Mouse (Mus musculus) C2C12 (cell line): Measurements from ENCODE around the gene Jrkl. TPM values are rescaled to one million over a fixed set of nuclear protein-coding genes. Genes with fewer than 3 reads are reported as not detected.

Source experiments
- H3K27me3 ChIP-seq: one replicate; pipeline ENCODE4 v1.6.1; 2011; ENCODE audit not compliant: control insufficient read depth, insufficient read depth, insufficient read length
- H3K36me3 ChIP-seq: one replicate; pipeline ENCODE4 v1.6.1; 2011; ENCODE audit not compliant: control insufficient read depth, insufficient read depth
- H3K4me3 ChIP-seq: one replicate; pipeline ENCODE4 v1.5.1; 2011; ENCODE audit warnings: mild to moderate bottlenecking, control low read depth; ENCODE audit not compliant: poor library complexity, insufficient read depth, severe bottlenecking
- H3K79me2 ChIP-seq: one replicate; pipeline ENCODE4 v1.6.1; 2011; ENCODE audit not compliant: control insufficient read depth, insufficient read depth
- H3K79me3 ChIP-seq: one replicate; pipeline ENCODE4 v1.6.1; 2011; ENCODE audit warnings: low read depth, control low read depth
- H3ac ChIP-seq: one replicate; pipeline ENCODE3; 2011; ENCODE audit warnings: low read depth; ENCODE audit not compliant: control insufficient read depth, insufficient read length
- CEBPB ChIP-seq: IDR thresholded peaks from one replicate; pipeline ENCODE4 v1.6.1; 2011; ENCODE audit warnings: low read depth, mild to moderate bottlenecking, control low read depth, moderate library complexity
- CTCF ChIP-seq: IDR thresholded peaks from one replicate; pipeline ENCODE4 v1.5.1; 2011; ENCODE audit not compliant: control insufficient read depth, insufficient read depth, insufficient read length
- FOSL1 ChIP-seq: IDR thresholded peaks from one replicate; pipeline ENCODE4 v1.8.0; 2011; ENCODE audit warnings: mild to moderate bottlenecking, low read length; ENCODE audit not compliant: poor library complexity, insufficient read depth, severe bottlenecking
- MAX ChIP-seq: IDR thresholded peaks from one replicate; pipeline ENCODE4 v1.6.1; 2011; ENCODE audit warnings: mild to moderate bottlenecking, control low read depth
- MYOD1 ChIP-seq: IDR thresholded peaks from one replicate; pipeline ENCODE4 v1.6.1; 2011; ENCODE audit warnings: low read depth; ENCODE audit not compliant: control insufficient read depth, insufficient read length
- MYOG ChIP-seq: IDR thresholded peaks from one replicate; pipeline ENCODE4 v1.6.1; 2011; ENCODE audit not compliant: control insufficient read depth, insufficient read length; ENCODE audit errors: extremely low read depth
- USF1 ChIP-seq: IDR thresholded peaks from one replicate; pipeline ENCODE4 v1.6.1; 2011; ENCODE audit warnings: low read depth, mild to moderate bottlenecking, control low read depth, moderate library complexity
- polyA plus RNA-seq: library from polyadenylated mRNA; unstranded; fragments of >200 nt; fragmentation: generic; extraction: Trizol; gene quantifications from one replicate; pipeline ENCODE4 v1.2.1, GENCODE M21; 2012; ENCODE audit warnings: missing spikeins

Gene Jrkl
- polyA plus RNA-seq, 1 experiment: 1.0 TPM

- Histone ChIP-seq H3K4me3 (no peak overlapping the region), H3K27me3 (no peaks in the 10 kb centered on the region), H3K36me3 (peaks cover 7% of the 10 kb centered on the region), H3K79me2 (no peaks in the 10 kb centered on the region), H3K79me3 (no peaks in the 10 kb centered on the region), H3ac (no peak overlapping the region)
- TF ChIP-seq MYOG (no peak), MYOD1 (no peak), CTCF (no peak)
Measured at GRCm38 (mm10) chr9:13256726-13257125, 11.1 kb upstream of the Jrkl start.

- TF ChIP-seq USF1 (no peak), CTCF (no peak), MYOD1 (no peak), MYOG (no peak), CEBPB (no peak), MAX (no peak), FOSL1 (no peak)
- Histone ChIP-seq H3K79me2 (peaks cover 10% of the 10 kb centered on the region), H3K4me3 (no peak overlapping the region), H3K79me3 (no peaks in the 10 kb centered on the region), H3K27me3 (no peaks in the 10 kb centered on the region), H3K36me3 (peaks cover 7% of the 10 kb centered on the region), H3ac (no peak overlapping the region)
Measured at GRCm38 (mm10) chr9:13251251-13251650, 5.6 kb upstream of the Jrkl start.

- Histone ChIP-seq H3K79me3 (peaks cover 16% of the 10 kb centered on the region), H3K27me3 (no peaks in the 10 kb centered on the region), H3K4me3 (no peak overlapping the region), H3ac (no peak overlapping the region), H3K36me3 (no peaks in the 10 kb centered on the region), H3K79me2 (peaks cover 30% of the 10 kb centered on the region)
- TF ChIP-seq FOSL1 (no peak), MYOG (no peak), MAX (no peak), CEBPB (no peak), USF1 (no peak), MYOD1 (no peak), CTCF (no peak)
Measured at GRCm38 (mm10) chr9:13248104-13248503, 2.5 kb upstream of the Jrkl start.

- no peak for TF ChIP-seq FOSL1
- no peak for TF ChIP-seq MYOD1
- TF ChIP-seq CTCF: no peak
- TF ChIP-seq MAX: no peak
- TF ChIP-seq USF1: no peak
- no peak for TF ChIP-seq MYOG
- TF ChIP-seq CEBPB: no peak
- peaks cover 30% of the 10 kb centered on the region for H3K79me2 ChIP-seq
- peaks cover 16% of the 10 kb centered on the region for H3K79me3 ChIP-seq
- no peaks in the 10 kb centered on the region for H3K27me3 ChIP-seq
- H3K4me3 ChIP-seq: peak within 1 kb of the TSS; percentile 48
- H3ac ChIP-seq: peak within 1 kb of the TSS; percentile 53
- no peaks in the 10 kb centered on the region for H3K36me3 ChIP-seq
Measured at GRCm38 (mm10) chr9:13246815-13247638, 1.4 kb upstream of the Jrkl start, which contains the start of gene Ccdc82. Gene Ccdc82 (plus strand): TSS chr9:13246955.

GRCm38 (mm10) chr9:13242321-13242720 lies 3.3 kb downstream of the Jrkl start:
- Histone ChIP-seq H3K79me2 (peaks cover 24% of the 10 kb centered on the region), H3K4me3 (no peak overlapping the region), H3K27me3 (no peaks in the 10 kb centered on the region), H3K36me3 (no peaks in the 10 kb centered on the region), H3K79me3 (peaks cover 16% of the 10 kb centered on the region), H3ac (no peak overlapping the region)
- TF ChIP-seq CEBPB (no peak), USF1 (no peak), MAX (no peak)
